Mouse (Mus musculus): ENCODE results near the gene Cdh4. TPM values are rescaled to one million over a fixed set of nuclear protein-coding genes. Genes with fewer than 3 reads are reported as not detected.

Gene Cdh4
- total and polyA plus RNA-seq, 3 experiments = 0.05 TPM; not detected in 2

GRCm38 (mm10) chr2:179573331-179573730 is 131.1 kb downstream of the Cdh4 start:
- H3K4me3 ChIP-seq (ENCODE audit: low read depth, low read length) = no peak overlapping the region
- TF ChIP-seq GATA1 (IDR thresholded peaks at IDR 0.05; ENCODE audit: borderline replicate concordance, low read length) = no peak
- no peak for TF ChIP-seq TAL1 (conservative IDR thresholded peaks at IDR 0.05; ENCODE audit: low read depth, low read length)
- no peak for TF ChIP-seq CTCF (IDR thresholded peaks at IDR 0.05; ENCODE audit: low read depth, low read length)
- no peak for TF ChIP-seq GATA2 (IDR thresholded peaks at IDR 0.05; ENCODE audit: borderline replicate concordance, low read depth, low read length)
- no peak for TF ChIP-seq POLR2AphosphoS5 (IDR thresholded peaks at IDR 0.05; ENCODE audit: insufficient replicate concordance, low read depth, low read length)

GRCm38 (mm10) chr2:179573786-179574185 is 131.6 kb downstream of the Cdh4 start:
- Histone ChIP-seq H3K36me3 (replicated peaks) (no peaks in the 10 kb centered on the region), H3K9me3 (replicated peaks) (peaks cover 91% of the 10 kb centered on the region), H3K4me3 (ENCODE audit: low read depth, low read length) (no peak overlapping the region), H3K27me3 (ENCODE audit: insufficient read depth, low read length) (no peaks in the 10 kb centered on the region), H3K4me1 (ENCODE audit: insufficient read depth, low read depth, low read length) (no peaks in the 10 kb centered on the region)
- ATAC-seq (ENCODE audit: extremely low read depth, insufficient number of reproducible peaks, low FRiP score, poor library complexity, severe bottlenecking) (no peak), DNase-seq (ENCODE audit: low spot score) (no peak)
- no peak for TF ChIP-seq POLR2AphosphoS5 (IDR thresholded peaks at IDR 0.05; ENCODE audit: insufficient replicate concordance, low read depth, low read length)
- TF ChIP-seq TAL1 (conservative IDR thresholded peaks at IDR 0.05; ENCODE audit: low read depth, low read length) = no peak

More at GRCm38 (mm10) chr2:179573331-179573730, 131.1 kb downstream of the Cdh4 start:
- Histone ChIP-seq H3K4me1 (ENCODE audit: insufficient read depth, low read depth, low read length) (no peaks in the 10 kb centered on the region), H3K36me3 (replicated peaks) (no peaks in the 10 kb centered on the region), H3K9me3 (replicated peaks) (peaks cover 90% of the 10 kb centered on the region), H3K27me3 (ENCODE audit: insufficient read depth, low read length) (no peaks in the 10 kb centered on the region)
- no peak for ATAC-seq (ENCODE audit: extremely low read depth, insufficient number of reproducible peaks, low FRiP score, poor library complexity, severe bottlenecking)
- DNase-seq (ENCODE audit: low spot score) = no peak

- Histone ChIP-seq H3K27me3 (ENCODE audit: insufficient read depth, low read length) (no peaks in the 10 kb centered on the region), H3K9me3 (replicated peaks) (peaks cover 87% of the 10 kb centered on the region), H3K4me1 (ENCODE audit: insufficient read depth, low read depth, low read length) (no peaks in the 10 kb centered on the region), H3K36me3 (replicated peaks) (no peaks in the 10 kb centered on the region), H3K4me3 (ENCODE audit: low read depth, low read length) (no peak overlapping the region)
- TF ChIP-seq TAL1 (conservative IDR thresholded peaks at IDR 0.05; ENCODE audit: low read depth, low read length) = no peak
- TF ChIP-seq GATA1 (IDR thresholded peaks at IDR 0.05; ENCODE audit: borderline replicate concordance, low read length) = no peak
- no peak for TF ChIP-seq POLR2AphosphoS5 (IDR thresholded peaks at IDR 0.05; ENCODE audit: insufficient replicate concordance, low read depth, low read length)
- TF ChIP-seq CTCF (IDR thresholded peaks at IDR 0.05; ENCODE audit: low read depth, low read length) = no peak
- no peak for TF ChIP-seq GATA2 (IDR thresholded peaks at IDR 0.05; ENCODE audit: borderline replicate concordance, low read depth, low read length)
- ATAC-seq (ENCODE audit: extremely low read depth, insufficient number of reproducible peaks, low FRiP score, poor library complexity, severe bottlenecking) = no peak
- no peak for DNase-seq (ENCODE audit: low spot score)
Measured at GRCm38 (mm10) chr2:179575585-179575984, 133.4 kb downstream of the Cdh4 start.

- ATAC-seq (ENCODE audit: extremely low read depth, insufficient number of reproducible peaks, low FRiP score, poor library complexity, severe bottlenecking) (no peak), DNase-seq (ENCODE audit: low spot score) (no peak)
- H3K27me3 ChIP-seq (ENCODE audit: insufficient read depth, low read length) = no peaks in the 10 kb centered on the region
- H3K4me1 ChIP-seq (ENCODE audit: insufficient read depth, low read depth, low read length) = no peaks in the 10 kb centered on the region
- H3K9me3 ChIP-seq (replicated peaks) = peaks cover 86% of the 10 kb centered on the region
- H3K36me3 ChIP-seq (replicated peaks) = no peaks in the 10 kb centered on the region
- TF ChIP-seq GATA2 (IDR thresholded peaks at IDR 0.05; ENCODE audit: borderline replicate concordance, low read depth, low read length) (no peak), GATA1 (IDR thresholded peaks at IDR 0.05; ENCODE audit: borderline replicate concordance, low read length) (no peak), POLR2AphosphoS5 (IDR thresholded peaks at IDR 0.05; ENCODE audit: insufficient replicate concordance, low read depth, low read length) (no peak), TAL1 (conservative IDR thresholded peaks at IDR 0.05; ENCODE audit: low read depth, low read length) (no peak), CTCF (IDR thresholded peaks at IDR 0.05; ENCODE audit: low read depth, low read length) (no peak)
- H3K4me3 ChIP-seq (ENCODE audit: low read depth, low read length) = no peak overlapping the region
Measured at GRCm38 (mm10) chr2:179576221-179576620, 134.0 kb downstream of the Cdh4 start.

DNA sequence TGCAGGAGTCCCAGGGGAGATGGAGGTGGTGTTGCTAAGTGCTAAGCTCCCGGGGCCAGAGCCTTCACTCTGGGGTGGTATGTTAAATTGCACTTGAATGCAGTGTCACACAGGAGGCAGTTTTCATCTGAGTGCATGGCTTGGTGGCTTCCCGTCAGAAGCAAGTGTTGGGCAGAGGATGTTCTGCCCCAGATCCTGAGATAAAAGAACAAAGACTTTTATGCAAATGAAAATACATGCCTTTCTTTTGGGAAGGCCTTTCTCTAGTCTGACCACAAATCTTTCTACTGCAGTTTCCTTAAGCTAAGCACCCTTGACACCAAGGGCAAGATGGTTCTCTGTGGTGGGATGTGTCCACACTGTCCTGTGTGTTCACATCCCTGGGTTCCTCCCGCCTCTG is 136.1 kb downstream of the Cdh4 start:
- H3K27me3 ChIP-seq (ENCODE audit: insufficient read depth, low read length) = no peaks in the 10 kb centered on the region
- ATAC-seq (ENCODE audit: extremely low read depth, insufficient number of reproducible peaks, low FRiP score, poor library complexity, severe bottlenecking) = no peak
- H3K4me3 ChIP-seq (ENCODE audit: low read depth, low read length) = no peak overlapping the region
- no peaks in the 10 kb centered on the region for H3K4me1 ChIP-seq (ENCODE audit: insufficient read depth, low read depth, low read length)
- DNase-seq (ENCODE audit: low spot score) = no peak
- peaks cover 81% of the 10 kb centered on the region for H3K9me3 ChIP-seq (replicated peaks)
- H3K36me3 ChIP-seq (replicated peaks) = no peaks in the 10 kb centered on the region
- TF ChIP-seq GATA2 (IDR thresholded peaks at IDR 0.05; ENCODE audit: borderline replicate concordance, low read depth, low read length) (no peak), TAL1 (conservative IDR thresholded peaks at IDR 0.05; ENCODE audit: low read depth, low read length) (no peak), POLR2AphosphoS5 (IDR thresholded peaks at IDR 0.05; ENCODE audit: insufficient replicate concordance, low read depth, low read length) (no peak), CTCF (IDR thresholded peaks at IDR 0.05; ENCODE audit: low read depth, low read length) (no peak), GATA1 (IDR thresholded peaks at IDR 0.05; ENCODE audit: borderline replicate concordance, low read length) (no peak)

- H3K4me1 ChIP-seq (ENCODE audit: insufficient read depth, low read depth, low read length) = no peaks in the 10 kb centered on the region
- DNase-seq (ENCODE audit: low spot score) (no peak), ATAC-seq (ENCODE audit: extremely low read depth, insufficient number of reproducible peaks, low FRiP score, poor library complexity, severe bottlenecking) (no peak)
- no peaks in the 10 kb centered on the region for H3K27me3 ChIP-seq (ENCODE audit: insufficient read depth, low read length)
- H3K36me3 ChIP-seq (replicated peaks) = no peaks in the 10 kb centered on the region
- H3K9me3 ChIP-seq (replicated peaks) = peaks cover 84% of the 10 kb centered on the region
- H3K4me3 ChIP-seq (ENCODE audit: low read depth, low read length) = no peak overlapping the region
- TF ChIP-seq GATA1 (IDR thresholded peaks at IDR 0.05; ENCODE audit: borderline replicate concordance, low read length) = no peak
- TF ChIP-seq POLR2AphosphoS5 (IDR thresholded peaks at IDR 0.05; ENCODE audit: insufficient replicate concordance, low read depth, low read length) = no peak
- no peak for TF ChIP-seq CTCF (IDR thresholded peaks at IDR 0.05; ENCODE audit: low read depth, low read length)
- TF ChIP-seq GATA2 (IDR thresholded peaks at IDR 0.05; ENCODE audit: borderline replicate concordance, low read depth, low read length) = no peak
Measured at GRCm38 (mm10) chr2:179578842-179579241, 136.6 kb downstream of the Cdh4 start.

DNA sequence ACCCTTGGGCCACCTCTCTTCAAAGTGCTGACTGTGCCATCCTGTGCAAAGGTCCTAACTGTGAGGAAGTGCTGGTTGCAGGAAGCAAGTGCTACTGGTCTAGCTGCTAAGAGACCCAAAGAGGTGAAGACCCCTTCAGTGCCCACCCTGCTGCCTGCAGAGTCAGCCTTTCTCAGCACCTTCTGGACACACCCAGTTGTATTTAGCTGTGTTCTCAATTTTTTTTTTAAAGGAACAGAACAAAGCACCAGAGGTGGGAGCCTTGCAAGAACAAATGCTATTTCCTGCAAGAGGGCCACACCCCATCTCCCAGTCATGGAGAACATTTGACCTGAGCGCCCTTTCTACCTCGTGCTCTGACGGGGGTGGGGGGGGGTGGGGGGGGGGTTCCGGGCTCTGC is 138.2 kb downstream of the Cdh4 start:
- H3K9me3 ChIP-seq (replicated peaks) = peaks cover 83% of the 10 kb centered on the region
- no peak for TF ChIP-seq TAL1 (conservative IDR thresholded peaks at IDR 0.05; ENCODE audit: low read depth, low read length)
- no peak for TF ChIP-seq GATA1 (IDR thresholded peaks at IDR 0.05; ENCODE audit: borderline replicate concordance, low read length)
- TF ChIP-seq CTCF (IDR thresholded peaks at IDR 0.05; ENCODE audit: low read depth, low read length) = no peak
- no peak for TF ChIP-seq POLR2AphosphoS5 (IDR thresholded peaks at IDR 0.05; ENCODE audit: insufficient replicate concordance, low read depth, low read length)
- TF ChIP-seq GATA2 (IDR thresholded peaks at IDR 0.05; ENCODE audit: borderline replicate concordance, low read depth, low read length) = no peak
- H3K27me3 ChIP-seq (ENCODE audit: insufficient read depth, low read length) = no peaks in the 10 kb centered on the region
- DNase-seq (ENCODE audit: low spot score) = no peak
- no peaks in the 10 kb centered on the region for H3K4me1 ChIP-seq (ENCODE audit: insufficient read depth, low read depth, low read length)
- no peaks in the 10 kb centered on the region for H3K36me3 ChIP-seq (replicated peaks)
- no peak for ATAC-seq (ENCODE audit: extremely low read depth, insufficient number of reproducible peaks, low FRiP score, poor library complexity, severe bottlenecking)
- no peak overlapping the region for H3K4me3 ChIP-seq (ENCODE audit: low read depth, low read length)
